Mouse (Mus musculus): ENCODE measurements around the gene Ube2d2b.

Gene Ube2d2b

DNA sequence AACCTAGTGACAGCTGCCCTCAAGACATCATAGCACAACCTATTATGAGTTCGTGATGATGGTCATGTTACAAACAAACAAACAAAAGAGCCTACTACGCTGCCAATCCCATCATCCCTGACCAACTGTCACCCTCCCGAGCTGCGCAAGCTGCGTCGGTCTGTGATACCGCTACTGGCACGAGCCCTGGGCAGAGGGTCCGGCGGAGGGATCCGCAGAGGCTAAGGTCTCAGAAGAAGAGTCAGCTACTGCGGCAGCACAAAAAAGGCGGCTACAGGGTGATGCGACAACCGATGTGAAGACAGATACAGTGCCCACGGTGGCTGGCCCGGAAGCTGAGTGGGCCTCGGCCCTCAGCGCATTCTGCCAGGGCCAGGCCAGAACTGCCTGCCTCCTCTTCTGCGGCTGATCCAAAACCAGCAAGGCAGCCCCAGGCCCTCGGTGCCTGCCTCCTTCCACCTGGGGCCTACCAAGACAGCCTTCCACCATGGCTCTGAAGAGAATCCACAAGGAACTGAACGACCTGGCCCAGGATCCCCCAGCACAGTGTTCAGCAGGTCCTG lies at the start of gene Ube2d2b:
Ube2d2b (plus strand) TSS at position 102 of the 563 bp plus-strand sequence.
- no peak for DNase-seq

DNA sequence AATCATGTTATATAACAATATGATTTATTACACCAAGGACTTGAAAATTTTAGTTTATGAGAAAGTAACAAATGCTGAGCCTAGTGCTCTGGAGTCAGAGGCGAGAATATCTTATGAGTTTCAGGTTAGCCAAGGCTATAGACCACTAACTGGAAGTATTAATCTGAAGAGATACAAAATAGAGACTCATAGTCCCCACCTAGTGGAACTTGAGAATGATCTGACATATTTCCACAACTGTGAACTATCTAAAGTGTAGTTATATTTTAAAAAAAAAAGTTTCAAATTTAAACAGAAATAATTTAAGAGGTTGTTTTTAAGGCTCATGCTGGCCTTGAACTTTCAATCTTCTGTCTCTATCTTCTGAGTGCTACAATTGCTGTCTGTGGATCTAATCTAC lies 47.5 kb upstream of the Ube2d2b start:
- DNase-seq: no peak

GRCm38 (mm10) chr5:107787682-107788443 lies 42.0 kb upstream of the Ube2d2b start:
- no peak for DNase-seq

GRCm38 (mm10) chr5:107789492-107789891 lies 40.4 kb upstream of the Ube2d2b start:
- peak; percentile 35 for DNase-seq

DNA sequence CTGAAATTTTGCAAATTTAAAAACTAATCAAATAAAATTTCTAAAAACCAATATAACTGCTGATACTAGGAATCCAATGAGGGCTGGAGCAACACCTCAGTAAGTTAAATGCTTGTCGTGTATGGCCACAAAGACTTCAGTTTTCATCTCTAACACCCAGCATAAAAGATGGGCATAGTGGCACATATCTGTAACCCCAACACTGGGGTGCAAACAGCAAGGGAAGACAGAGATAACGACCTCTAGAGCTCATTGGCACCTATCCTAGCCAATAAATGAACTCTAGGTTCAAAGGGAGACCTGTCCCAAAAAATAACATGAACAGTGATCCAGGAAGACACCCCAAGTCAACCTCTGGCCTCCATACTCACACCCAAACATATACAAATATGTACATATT lies 37.9 kb upstream of the Ube2d2b start:
- no peak for DNase-seq

DNA sequence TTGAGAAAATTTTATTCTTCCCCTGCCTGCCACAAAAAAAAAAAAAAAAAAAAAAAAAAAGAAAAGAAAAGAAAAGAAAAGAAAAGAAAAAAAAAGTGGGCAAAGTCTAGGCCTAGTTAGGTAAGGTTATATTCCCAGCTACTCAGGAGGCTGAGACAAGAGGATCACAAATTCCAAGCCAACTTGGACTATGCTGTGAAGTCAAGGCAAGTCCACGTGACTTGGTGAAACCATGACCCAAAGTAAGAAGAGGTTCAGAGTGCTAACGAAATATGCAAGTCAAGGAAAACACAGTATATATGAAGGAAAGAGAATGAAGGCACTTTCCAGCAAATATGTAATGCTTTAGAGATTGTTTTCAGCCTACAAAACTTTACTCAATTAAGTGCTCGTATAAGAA lies 37.4 kb upstream of the Ube2d2b start:
- DNase-seq: no peak

DNA sequence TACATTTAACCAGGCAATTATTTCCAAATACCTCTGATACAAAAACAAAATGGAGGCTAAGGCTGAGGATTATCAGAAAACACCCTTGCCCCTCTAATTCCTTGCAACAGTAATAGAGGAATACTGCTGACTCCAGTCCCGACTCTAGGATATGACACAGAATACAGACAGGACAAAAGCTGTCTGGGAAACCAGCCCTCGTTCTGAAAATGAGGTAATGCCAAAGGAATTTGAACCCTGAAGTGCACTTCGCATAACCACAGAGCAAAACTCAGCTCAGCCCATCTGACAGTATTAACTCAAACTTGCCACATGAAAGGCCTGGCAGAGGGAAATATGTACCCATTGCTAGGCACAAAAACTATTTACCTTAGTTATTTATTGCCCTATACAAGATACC lies 36.6 kb upstream of the Ube2d2b start:
- peak; percentile 69 for DNase-seq

- DNase-seq: peak; percentile 16
Measured at GRCm38 (mm10) chr5:107793927-107794326, 36.0 kb upstream of the Ube2d2b start.

DNA sequence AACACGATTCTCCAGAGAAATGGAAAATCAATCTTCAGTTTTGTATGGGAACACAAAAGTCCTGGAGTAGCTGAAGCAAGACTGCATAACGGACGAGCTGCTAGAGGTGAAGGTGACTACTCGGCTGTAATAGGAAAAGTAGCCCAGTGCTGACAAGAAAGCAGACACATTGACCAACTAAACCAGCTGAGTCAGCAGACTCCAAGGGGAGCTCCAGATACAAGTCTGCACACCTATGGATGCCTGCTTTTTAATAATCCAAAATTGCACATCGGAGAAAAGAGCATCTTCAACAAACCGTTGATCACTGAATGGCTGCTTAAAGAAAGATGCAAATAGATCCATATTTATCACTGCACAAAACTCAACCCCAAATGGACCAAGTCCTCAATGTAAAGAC lies 31.6 kb upstream of the Ube2d2b start:
- no peak for DNase-seq

- no peak for DNase-seq
Measured at GRCm38 (mm10) chr5:107801234-107801633, 28.7 kb upstream of the Ube2d2b start.

GRCm38 (mm10) chr5:107802621-107803020 lies 27.3 kb upstream of the Ube2d2b start:
- no peak for DNase-seq

DNA sequence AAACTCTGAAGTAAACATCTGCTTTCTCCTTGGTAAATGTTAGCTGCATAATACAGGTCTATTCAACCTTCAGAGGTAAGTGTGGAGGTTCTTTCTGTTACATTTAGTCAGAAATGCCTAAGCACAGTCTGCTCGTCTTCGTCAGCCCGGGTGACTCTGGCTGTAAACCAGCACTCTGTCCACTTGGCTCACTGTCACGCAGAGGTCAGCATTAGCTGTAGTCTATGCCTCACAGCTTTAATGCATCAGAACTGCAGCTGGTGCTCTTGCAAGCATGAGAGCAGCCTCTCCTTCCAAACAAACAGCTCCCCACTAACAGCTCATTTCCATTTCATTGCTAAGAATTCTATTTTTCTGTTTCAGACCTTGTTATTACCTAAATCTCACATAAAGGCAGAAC lies 22.4 kb upstream of the Ube2d2b start:
- DNase-seq: peak; percentile 64

- DNase-seq: no peak
Measured at GRCm38 (mm10) chr5:107814651-107815050, 15.2 kb upstream of the Ube2d2b start.

DNA sequence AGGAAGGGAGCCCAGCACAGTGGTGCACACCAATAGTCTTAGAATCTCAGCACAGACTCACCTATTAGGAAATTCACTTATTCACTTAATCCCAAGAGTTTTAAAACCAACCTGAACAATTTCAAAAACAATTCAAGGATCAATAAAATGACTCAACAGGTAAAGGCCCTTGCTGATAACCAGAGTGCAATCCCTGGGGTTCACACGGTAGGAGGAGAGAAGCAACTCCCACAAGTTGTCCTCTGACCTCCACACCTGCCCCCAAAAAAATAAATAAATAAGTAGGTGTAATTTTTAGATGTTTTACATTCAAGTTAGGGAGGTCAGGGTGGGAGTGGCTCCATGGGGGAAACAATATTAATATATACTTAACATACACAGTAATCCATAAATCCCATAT lies 7.4 kb upstream of the Ube2d2b start:
- DNase-seq: no peak

DNA sequence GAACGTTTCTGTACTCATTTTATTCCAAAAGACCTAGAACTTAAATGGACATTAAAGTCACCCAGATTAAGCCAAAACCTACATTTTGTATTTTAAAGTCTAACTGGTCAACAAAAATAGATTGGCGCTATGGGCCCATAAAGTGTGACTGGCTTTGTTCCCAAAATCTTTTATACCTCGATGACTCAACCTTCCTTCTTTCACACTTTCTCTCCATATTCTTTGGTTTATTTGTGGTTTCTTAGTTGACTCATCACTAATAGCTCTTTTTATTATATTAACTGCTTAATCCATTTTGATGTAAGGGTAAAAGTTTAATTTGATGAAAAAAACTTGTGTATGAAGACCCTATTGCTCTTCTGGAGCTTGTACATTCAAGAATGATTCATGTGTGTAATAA lies 1.5 kb downstream of the Ube2d2b start:
- no peak for DNase-seq

DNA sequence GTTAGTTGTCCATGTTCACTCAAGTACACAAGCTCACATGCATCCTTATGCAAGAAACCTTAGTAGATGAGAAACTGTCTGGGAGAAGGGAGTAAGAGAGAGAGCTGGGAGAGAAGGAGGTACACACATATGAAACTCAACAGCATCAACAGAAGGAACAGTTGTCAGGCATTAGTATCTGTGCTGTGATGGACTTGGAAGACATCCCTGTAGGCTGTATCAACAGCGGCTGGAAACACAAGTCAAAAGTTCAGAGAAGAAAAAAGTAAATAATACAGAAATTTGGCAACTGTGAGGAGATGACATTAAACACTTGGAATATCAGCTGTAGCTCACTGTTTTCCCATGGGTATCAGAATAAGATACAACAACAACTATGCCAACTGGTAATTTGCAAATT lies 4.4 kb downstream of the Ube2d2b start:
- peak; percentile 25 for DNase-seq

DNA sequence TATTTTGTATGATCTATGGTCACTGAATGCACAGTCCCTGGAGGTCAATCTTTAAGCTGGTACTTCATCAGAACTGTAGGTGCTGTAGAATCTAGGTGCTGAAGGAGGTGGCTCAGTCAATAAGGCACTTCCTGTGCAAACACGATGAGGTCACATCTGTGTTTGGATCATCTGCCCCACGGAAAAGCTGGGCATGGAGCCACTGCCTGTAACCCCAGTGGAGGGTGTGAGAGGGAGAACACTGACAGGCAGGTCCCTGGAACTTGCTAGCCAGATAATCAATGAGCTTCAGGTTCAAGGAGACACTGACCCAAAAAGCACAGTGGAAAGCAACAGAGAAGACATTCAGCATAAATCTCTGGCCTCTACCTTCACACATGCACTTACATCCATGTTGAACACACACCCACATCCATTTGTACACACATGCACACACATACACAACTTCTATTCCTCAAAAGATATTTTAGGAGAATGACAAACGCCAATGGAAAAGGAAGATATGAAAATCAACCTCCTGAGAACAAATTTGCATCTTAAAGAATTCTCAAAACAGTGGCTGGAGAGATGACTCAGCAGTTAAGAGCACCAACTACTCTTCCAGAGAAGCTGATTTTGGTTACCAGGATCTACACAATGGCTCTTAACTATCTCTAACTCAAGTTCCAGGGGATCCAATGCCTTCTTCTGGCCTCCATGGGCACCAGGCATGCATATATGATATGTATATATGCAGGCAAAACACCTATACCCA lies 9.2 kb downstream of the Ube2d2b start:
- DNase-seq: peak; percentile 31

DNA sequence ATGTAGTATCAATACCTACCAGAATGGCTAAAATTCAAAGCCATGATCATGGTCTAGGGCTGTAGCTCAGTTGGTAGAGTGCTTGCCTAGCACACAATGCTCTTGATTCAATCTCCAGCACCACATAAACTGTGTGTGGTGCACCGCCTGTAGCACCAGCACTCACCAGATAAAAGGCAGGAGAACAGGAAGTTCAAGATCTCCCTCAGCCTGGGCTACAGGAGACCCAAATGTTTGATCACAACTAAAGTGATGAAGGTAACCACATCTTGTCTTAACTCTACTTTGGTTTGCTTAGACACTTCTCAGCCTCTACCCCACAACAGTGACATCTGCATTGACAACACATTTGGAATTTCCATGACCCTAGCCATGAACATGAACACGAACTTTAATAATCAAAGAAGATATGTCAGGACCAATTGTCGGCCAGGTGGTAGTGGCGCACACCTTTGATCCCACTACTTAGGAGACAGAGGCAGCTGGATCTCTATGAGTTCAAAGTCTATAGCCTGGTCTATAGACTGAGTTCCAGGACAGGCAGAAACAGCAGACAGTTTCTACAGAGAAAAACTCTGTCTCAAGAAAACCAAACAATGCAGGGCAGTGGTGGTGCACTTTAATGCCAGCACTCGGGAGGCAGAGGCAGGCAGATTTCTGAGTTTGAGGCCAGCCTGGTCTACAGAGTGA lies 10.8 kb downstream of the Ube2d2b start:
- DNase-seq: no peak

GRCm38 (mm10) chr5:107847349-107847748 lies 17.4 kb downstream of the Ube2d2b start:
- peak; percentile 6 for DNase-seq

GRCm38 (mm10) chr5:107847817-107848216 lies 17.9 kb downstream of the Ube2d2b start:
- DNase-seq: peak; percentile 16

GRCm38 (mm10) chr5:107848964-107849363 lies 19.1 kb downstream of the Ube2d2b start:
- DNase-seq: no peak

DNA sequence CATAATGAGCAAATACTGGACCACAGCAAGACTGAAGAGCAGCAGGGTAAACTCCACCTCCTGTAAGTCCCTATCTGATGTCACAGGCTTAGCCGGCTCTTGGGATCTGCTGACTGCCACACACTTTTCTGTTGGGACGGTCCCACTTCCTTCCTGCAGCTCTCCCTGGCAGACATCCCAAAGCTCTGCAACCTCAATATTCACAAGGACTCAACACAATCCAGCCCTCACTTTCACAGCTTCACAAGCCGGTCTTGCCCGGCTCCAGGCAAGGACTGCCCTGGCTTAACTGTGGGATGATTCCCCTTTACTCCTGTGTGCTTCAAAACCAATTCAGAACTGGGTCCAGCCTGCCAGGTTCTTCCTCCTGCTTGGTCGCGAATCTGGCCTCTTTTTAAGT lies 23.9 kb downstream of the Ube2d2b start:
- peak; percentile 75 for DNase-seq

GRCm38 (mm10) chr5:107854556-107854955 lies 24.7 kb downstream of the Ube2d2b start:
- DNase-seq: no peak
